Mouse (Mus musculus): ENCODE results near the gene Srprb. TPM values are rescaled to one million over a fixed set of nuclear protein-coding genes. Genes with fewer than 3 reads are reported as not detected.

The Srprb gene
- polyA plus RNA-seq, 1 experiment: 48.8 TPM

DNA sequence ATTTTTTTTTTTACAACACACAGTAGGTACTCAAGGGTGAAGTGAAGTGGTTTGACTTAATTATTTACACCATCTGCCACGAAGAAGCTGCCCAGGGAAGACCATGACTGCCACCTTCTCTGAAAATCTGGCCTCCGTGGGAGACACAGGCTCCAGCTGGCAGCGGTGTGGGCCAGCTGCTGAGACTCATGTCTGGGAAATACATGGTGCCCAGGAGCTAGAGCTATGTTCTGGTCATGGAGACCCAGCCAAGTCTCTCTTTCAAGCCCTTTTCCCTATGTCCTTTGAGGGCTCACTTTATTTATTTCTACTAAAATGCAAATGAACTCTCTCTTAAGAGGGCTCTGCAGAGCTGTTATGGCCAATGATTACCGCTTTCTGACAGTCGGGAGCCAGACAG is 48.7 kb downstream of the Srprb start:
- 19% methylated on average over 5 of the region's 5 CpGs for WGBS
- no peaks in the 10 kb centered on the region for H3K27me3 ChIP-seq (ENCODE audit: control insufficient read depth, insufficient read depth, low read length)
- peak in 1 of 2 experiments; percentile 50 for DNase-seq
- no peak for TF ChIP-seq CTCF (IDR thresholded peaks at IDR 0.05; ENCODE audit: borderline replicate concordance, insufficient read depth, low read depth, low read length)
- no peak for TF ChIP-seq POLR2A (IDR thresholded peaks at IDR 0.05; ENCODE audit: borderline replicate concordance, insufficient read depth, low read length)
- peaks cover 16% of the 10 kb centered on the region for H3K4me1 ChIP-seq (ENCODE audit: control insufficient read depth, insufficient read depth, low read length)
- no peak overlapping the region for H3K4me3 ChIP-seq (replicated peaks; ENCODE audit: insufficient read depth, low read depth, low read length)
- H3K27ac ChIP-seq (ENCODE audit: insufficient read depth, low read length): peak overlapping the region; percentile 38; the same call in 1 of the 2 replicates

DNA sequence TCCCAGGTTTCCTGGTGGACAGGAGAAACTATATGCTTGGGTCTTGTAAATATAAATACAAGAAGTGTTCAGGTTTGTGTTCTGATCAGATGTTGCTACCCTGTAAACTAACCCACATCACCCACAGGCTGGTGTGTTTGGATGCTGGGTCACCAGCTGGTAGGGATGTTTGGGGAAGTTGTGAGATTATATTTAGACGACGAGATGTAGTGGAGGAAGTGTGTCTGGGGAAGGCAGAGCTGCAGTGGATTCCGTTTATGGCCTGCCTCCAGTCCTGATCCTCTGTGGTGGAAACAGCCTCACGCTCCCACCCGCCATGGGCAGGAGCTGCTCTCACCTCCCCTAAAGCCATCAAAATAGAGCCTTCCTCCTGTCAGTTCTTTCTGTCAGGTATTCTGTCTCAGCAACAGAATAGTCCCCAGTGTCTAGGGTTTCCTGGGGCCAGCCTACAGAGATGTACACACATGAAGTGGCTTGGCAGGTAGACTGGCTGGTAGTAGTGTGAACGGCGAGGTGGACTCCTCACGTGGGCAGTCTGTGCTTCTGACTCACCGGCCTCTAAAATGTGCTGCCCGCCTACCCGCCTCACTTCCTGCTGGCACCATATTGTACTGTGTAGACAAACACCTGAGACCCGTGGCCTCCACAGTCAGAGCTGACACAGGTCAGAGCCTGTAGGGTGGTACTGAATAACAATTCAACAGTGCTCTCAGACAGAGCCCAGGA is 52.7 kb downstream of the Srprb start:
- no peak for TF ChIP-seq POLR2A (IDR thresholded peaks at IDR 0.05; ENCODE audit: borderline replicate concordance, insufficient read depth, low read length)
- TF ChIP-seq CTCF (IDR thresholded peaks at IDR 0.05; ENCODE audit: borderline replicate concordance, insufficient read depth, low read depth, low read length): no peak
- 56% methylated on average over 12 of the region's 12 CpGs for WGBS
- DNase-seq: no peak
- Histone ChIP-seq H3K4me3 (replicated peaks; ENCODE audit: insufficient read depth, low read depth, low read length) (no peak overlapping the region), H3K4me1 (ENCODE audit: control insufficient read depth, insufficient read depth, low read length) (peaks cover 25% of the 10 kb centered on the region), H3K27ac (ENCODE audit: insufficient read depth, low read length) (0 out of 2 replicates have a peak overlapping the region, but pooled peaks have one; percentile 9), H3K27me3 (ENCODE audit: control insufficient read depth, insufficient read depth, low read length) (no peaks in the 10 kb centered on the region)

DNA sequence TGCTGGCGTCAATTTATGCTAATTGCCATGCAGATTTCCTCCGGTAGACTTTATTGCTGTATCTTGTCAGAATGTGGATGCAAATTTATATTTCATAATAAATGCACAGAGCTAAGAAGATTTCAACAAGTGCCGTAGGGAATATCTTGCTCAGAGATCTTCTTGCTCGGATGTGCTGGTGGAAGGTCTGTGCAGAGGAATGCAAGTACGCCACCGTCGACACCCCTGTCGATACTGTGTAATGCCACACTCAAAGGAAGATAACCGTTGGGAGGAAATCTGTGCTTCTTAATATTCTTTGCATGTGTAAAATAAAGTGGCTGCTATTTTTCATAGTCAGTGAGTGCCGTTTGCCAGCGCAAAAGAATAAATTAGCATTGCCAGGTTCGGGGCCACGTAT is 54.8 kb downstream of the Srprb start:
- Histone ChIP-seq H3K4me3 (replicated peaks; ENCODE audit: insufficient read depth, low read depth, low read length) (no peak overlapping the region), H3K4me1 (ENCODE audit: control insufficient read depth, insufficient read depth, low read length) (peaks cover 20% of the 10 kb centered on the region), H3K27me3 (ENCODE audit: control insufficient read depth, insufficient read depth, low read length) (no peaks in the 10 kb centered on the region), H3K27ac (ENCODE audit: insufficient read depth, low read length) (no peak overlapping the region)
- DNase-seq: no peak
- no peak for TF ChIP-seq CTCF (IDR thresholded peaks at IDR 0.05; ENCODE audit: borderline replicate concordance, insufficient read depth, low read depth, low read length)
- no peak for TF ChIP-seq POLR2A (IDR thresholded peaks at IDR 0.05; ENCODE audit: borderline replicate concordance, insufficient read depth, low read length)
- whole genome bisulfite sequencing: 65% methylated on average over 13 of the region's 13 CpGs

DNA sequence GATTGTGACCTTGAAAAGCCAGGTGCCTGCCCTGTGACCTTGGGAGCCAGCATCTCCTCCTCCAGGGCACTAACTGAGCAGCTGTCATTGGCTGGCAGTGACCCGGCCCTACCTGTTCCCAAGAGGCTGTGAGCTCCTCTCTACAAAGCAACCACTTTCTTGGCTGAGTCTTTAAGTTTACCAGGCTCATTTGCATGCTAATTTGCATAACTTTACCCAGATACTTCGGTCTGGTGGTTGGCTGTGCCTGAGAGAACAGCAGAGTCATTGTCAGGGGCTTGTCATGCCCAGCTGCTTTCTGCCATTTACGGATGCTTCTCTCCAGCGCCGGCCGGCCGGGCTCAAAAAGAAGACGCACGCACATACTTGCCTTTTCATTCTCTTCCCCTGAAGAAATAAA is 55.2 kb downstream of the Srprb start:
- WGBS: 49% methylated on average over 9 of the region's 9 CpGs
- no peaks in the 10 kb centered on the region for H3K27me3 ChIP-seq (ENCODE audit: control insufficient read depth, insufficient read depth, low read length)
- DNase-seq: no peak
- TF ChIP-seq POLR2A (IDR thresholded peaks at IDR 0.05; ENCODE audit: borderline replicate concordance, insufficient read depth, low read length): no peak
- H3K4me3 ChIP-seq (replicated peaks; ENCODE audit: insufficient read depth, low read depth, low read length): no peak overlapping the region
- peaks cover 20% of the 10 kb centered on the region for H3K4me1 ChIP-seq (ENCODE audit: control insufficient read depth, insufficient read depth, low read length)
- H3K27ac ChIP-seq (ENCODE audit: insufficient read depth, low read length): no peak overlapping the region

DNA sequence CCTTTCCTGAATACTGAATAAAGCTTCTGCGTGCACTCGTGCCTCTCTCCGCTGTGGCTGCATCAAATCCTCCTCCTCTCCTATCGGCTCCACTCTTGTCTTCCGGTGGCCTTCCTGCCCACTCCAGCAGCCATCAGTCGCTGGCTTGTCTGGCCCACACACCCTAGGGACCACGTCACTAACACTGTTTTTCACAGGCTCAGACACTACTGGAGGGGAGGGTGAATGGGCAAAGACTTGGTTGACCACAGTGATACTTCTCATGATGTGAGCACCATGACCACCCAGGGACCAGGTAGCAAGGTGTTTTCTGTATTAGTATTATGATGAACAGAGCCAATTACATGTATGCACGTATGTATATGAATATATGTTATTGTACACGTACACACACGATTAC is 55.7 kb downstream of the Srprb start:
- Histone ChIP-seq H3K27me3 (ENCODE audit: control insufficient read depth, insufficient read depth, low read length) (no peaks in the 10 kb centered on the region), H3K4me1 (ENCODE audit: control insufficient read depth, insufficient read depth, low read length) (peaks cover 20% of the 10 kb centered on the region), H3K27ac (ENCODE audit: insufficient read depth, low read length) (no peak overlapping the region), H3K4me3 (replicated peaks; ENCODE audit: insufficient read depth, low read depth, low read length) (no peak overlapping the region)
- TF ChIP-seq POLR2A (IDR thresholded peaks at IDR 0.05; ENCODE audit: borderline replicate concordance, insufficient read depth, low read length) (no peak), CTCF (IDR thresholded peaks at IDR 0.05; ENCODE audit: borderline replicate concordance, insufficient read depth, low read depth, low read length) (no peak)
- WGBS: 45% methylated on average over 10 of the region's 10 CpGs
- DNase-seq: no peak

DNA sequence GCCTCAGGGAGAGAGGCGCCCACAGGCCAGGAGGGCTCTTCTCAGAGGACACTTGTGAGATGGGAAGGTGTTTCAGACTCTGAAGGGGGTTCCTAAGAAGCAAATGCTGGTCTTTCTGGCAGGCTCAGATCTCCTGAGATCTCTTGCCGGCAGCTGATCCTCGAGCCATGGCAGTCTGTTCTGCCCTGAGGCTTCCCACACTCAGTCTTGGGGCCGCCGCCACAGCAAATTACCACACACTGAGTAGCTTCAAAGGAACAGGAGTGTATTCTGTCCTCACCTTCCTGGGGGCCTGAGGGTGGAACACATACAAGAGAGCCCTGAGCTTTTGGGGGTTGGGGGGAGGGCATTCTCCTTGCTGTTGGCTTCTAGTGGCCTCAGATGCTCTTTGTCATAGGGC is 56.6 kb downstream of the Srprb start:
- no peak overlapping the region for H3K27ac ChIP-seq (ENCODE audit: insufficient read depth, low read length)
- DNase-seq: no peak
- peaks cover 22% of the 10 kb centered on the region for H3K4me1 ChIP-seq (ENCODE audit: control insufficient read depth, insufficient read depth, low read length)
- TF ChIP-seq CTCF (IDR thresholded peaks at IDR 0.05; ENCODE audit: borderline replicate concordance, insufficient read depth, low read depth, low read length): no peak
- TF ChIP-seq POLR2A (IDR thresholded peaks at IDR 0.05; ENCODE audit: borderline replicate concordance, insufficient read depth, low read length): no peak
- WGBS: 38% methylated on average over 5 of the region's 5 CpGs
- H3K4me3 ChIP-seq (replicated peaks; ENCODE audit: insufficient read depth, low read depth, low read length): no peak overlapping the region
- H3K27me3 ChIP-seq (ENCODE audit: control insufficient read depth, insufficient read depth, low read length): no peaks in the 10 kb centered on the region

DNA sequence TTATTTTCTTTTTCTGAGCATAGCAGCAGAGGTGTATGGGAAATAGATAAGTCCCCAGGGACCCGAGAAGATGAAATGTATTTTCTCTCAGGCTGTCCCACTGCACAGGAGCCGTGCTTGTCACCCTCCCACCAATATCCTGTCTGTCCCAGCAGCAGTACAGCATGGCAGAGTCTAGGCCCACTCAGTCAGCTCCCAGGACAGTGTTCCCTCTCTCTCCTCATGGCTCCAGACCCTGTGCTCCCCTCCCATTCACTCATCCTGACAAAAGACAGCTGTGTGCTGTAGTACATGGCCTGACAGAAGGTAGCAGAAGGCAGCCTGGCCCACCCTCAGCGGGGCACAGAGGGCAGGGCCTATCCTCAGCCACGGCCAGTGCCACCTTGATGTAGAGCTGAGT is 58.1 kb downstream of the Srprb start:
- Histone ChIP-seq H3K27me3 (ENCODE audit: control insufficient read depth, insufficient read depth, low read length) (no peaks in the 10 kb centered on the region), H3K27ac (ENCODE audit: insufficient read depth, low read length) (no peak overlapping the region), H3K4me3 (replicated peaks; ENCODE audit: insufficient read depth, low read depth, low read length) (no peak overlapping the region), H3K4me1 (ENCODE audit: control insufficient read depth, insufficient read depth, low read length) (peaks cover 26% of the 10 kb centered on the region)
- no peak for DNase-seq
- TF ChIP-seq POLR2A (IDR thresholded peaks at IDR 0.05; ENCODE audit: borderline replicate concordance, insufficient read depth, low read length): no peak
- 26% methylated on average over 4 of the region's 4 CpGs for WGBS

DNA sequence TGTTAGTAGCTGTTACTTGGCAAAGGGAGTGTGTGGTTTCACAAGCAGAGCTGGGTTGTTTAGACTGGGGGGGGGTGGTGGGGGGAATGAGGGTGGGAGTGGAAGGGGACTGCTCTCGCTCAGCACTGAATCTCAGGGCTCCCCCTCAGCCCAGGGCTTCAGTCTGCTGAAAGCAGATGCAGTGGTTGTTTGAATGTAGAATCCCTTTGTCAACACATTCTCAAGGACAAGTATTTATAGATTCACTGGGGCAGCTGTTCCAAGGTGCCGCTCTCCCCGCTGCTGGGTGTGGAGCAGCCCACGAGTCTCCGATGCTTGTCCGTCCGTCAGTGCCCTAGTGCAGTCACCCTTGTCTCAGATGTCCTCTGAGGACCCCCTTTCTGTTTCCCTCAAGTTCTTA is 60.7 kb downstream of the Srprb start:
- H3K27ac ChIP-seq (ENCODE audit: insufficient read depth, low read length): no peak overlapping the region
- peaks cover 38% of the 10 kb centered on the region for H3K4me1 ChIP-seq (ENCODE audit: control insufficient read depth, insufficient read depth, low read length)
- H3K4me3 ChIP-seq (replicated peaks; ENCODE audit: insufficient read depth, low read depth, low read length): no peak overlapping the region
- 89% methylated on average over 7 of the region's 7 CpGs for WGBS
- no peak for DNase-seq
- H3K27me3 ChIP-seq (ENCODE audit: control insufficient read depth, insufficient read depth, low read length): no peaks in the 10 kb centered on the region
- TF ChIP-seq CTCF (IDR thresholded peaks at IDR 0.05; ENCODE audit: borderline replicate concordance, insufficient read depth, low read depth, low read length) (no peak), POLR2A (IDR thresholded peaks at IDR 0.05; ENCODE audit: borderline replicate concordance, insufficient read depth, low read length) (no peak)

All from cerebellum, adult 2 months (tissue).